Mouse (Mus musculus) layer of hippocampus, postnatal 25 days (tissue): ENCODE results near the gene Lrpprc. TPM values are rescaled to one million over a fixed set of nuclear protein-coding genes. Genes with fewer than 3 reads are reported as not detected.
A peak's percentile ranks its signal among the peaks of the same experiment; 100 is the strongest.

Experiments used
- DNase-seq, 2 experiments: peaks; one replicate each; pipeline ENCODE4 v3.0.0; 2022; ENCODE audit warnings: mixed read lengths in 2 of 2, low spot score in 1 of 2; ENCODE audit errors: extremely low spot score in 1 of 2
- total RNA-seq, 2 experiments: library from RNA; stranded (reverse); gene quantifications; 2 replicates each; pipeline ENCODE4 v1.2.3; 2021

Gene Lrpprc
- total RNA-seq, 2 experiments from 2014 or later: 60.3 to 61.0 TPM

DNA sequence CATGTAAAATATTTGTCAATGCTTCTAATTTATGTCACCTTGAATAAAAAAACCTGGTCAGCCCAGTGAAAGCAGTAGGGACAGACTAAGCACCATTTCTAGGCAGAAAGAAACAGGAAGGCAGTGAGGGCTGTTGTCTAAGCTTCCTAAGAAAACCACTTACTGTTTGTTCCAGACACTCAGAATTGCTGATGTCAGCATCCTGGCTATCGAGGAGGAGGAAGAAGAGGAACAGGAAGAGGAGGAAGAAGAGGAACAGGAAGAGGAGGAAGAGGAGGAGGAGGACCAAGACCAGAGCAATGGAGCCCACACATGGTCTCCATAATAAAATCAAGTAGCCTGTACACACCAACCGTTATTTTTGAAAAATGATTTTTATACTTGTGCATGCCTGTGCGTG lies 71.5 kb downstream of the Lrpprc start:
- no peak for DNase-seq

DNA sequence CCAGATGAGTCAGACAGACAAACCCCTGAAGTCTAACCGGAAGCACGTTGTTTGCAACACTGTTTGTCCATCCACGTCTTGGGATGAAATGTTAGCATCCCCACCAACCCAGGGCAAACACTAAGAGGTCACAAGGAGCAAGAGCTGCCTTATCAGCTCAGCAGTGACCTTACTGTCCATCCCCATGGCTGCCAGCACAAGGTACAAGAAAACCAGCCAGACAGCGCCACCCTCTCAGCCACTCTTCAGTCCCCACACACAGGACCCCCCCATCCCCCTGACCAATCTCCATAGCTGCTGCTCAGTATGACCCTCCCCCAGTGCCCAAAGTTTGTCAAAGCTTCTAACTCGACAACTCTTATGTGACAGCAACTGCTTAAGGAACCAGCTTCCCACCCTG lies 73.2 kb downstream of the Lrpprc start:
- DNase-seq: no peak

DNA sequence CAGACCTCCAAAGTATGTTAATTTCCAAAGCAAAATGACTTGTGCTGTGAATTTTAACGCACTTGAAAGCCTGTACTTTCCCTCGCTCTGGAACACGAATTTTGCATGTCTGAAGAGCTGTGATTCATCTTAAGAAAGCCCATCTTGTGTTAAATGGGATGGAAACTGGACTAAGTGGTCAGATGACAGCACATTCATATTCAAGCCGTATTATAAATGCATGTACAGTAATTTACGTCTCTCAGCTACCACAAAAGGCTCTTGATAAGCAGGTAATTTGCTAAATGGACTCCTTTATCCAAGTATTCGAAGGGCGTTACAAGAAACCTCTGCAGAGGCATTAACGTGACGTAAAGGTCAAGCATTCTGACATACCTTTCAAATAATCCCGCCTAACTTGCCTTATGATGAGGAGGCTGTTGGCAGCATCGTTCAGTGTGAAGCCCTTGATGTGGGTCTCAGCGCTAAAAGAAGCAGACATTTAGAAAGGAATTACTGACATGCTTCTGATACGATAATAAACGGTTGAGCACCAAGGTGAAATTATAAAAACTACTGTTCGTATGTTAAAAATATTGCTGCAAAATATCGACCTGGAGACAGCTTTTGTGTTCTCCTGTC lies 74.2 kb downstream of the Lrpprc start:
- DNase-seq: no peak

DNA sequence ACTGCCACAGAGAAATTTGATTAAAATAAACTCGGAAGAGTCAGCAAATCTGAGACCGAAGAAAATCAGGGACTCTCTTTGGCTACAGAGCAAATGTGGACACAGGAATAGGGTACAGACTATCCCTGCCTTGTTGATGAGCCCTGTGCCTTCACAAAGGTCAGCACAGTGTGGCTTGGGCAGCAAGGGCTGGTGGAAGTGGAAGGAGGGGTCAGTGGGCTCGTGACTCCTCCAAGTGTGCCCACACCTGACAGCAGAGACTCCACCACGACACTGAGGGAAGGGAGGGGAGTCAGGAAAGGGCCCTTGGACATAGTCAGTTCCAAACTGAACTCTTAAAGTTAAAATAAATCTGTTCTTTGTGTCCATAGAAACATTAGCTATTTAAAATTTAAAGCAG lies 75.7 kb downstream of the Lrpprc start:
- no peak for DNase-seq

DNA sequence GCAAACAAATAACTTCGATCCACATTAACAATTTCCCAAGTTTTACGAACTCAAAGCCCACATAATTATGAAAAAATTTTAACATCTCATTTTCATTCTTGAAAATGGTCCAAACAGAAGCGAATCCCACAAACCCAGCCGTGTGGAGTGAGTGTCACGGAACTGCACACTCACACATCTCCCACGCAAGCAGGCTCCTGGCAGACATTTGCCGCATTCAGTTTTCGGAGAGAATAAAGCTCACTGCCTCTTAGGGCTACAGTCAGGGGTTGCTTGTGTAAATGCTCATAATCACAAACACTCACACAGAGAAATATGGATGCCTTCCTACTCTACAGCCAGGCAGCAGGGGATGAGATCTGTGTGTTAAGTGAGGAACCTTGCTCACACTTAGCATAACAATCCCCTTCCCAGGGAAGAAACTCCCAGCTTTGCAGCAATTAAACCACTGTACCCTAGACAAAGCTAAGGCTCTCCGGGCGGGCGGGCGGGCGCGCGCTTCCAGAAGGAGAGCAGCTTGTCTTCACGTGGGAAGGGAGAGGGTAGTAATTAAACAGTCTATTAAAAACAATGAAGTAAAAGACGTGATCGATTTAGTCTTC lies 76.9 kb downstream of the Lrpprc start:
- DNase-seq: no peak

DNA sequence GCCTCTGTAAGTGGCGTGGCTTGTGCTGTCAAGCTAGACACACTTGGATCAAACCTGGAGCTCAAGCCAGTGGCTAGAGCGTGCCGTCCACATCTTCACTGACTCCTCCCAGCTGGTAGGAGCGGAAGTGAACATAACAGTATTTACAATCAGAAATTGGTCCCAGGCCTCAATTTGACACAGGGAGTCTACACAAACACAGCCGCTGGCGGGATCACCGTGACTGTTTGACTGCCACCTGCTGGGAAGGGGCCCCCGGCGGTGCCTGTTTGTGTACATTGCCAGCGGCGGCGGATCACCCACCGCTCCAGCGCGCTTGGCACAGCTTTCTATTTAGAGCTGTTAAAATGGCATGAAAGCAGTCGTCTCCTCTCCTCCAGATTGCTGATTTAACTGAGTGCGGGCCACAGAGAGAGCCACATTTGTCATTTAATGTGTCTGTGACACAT lies 81.2 kb downstream of the Lrpprc start:
- DNase-seq: peak in 1 of 2 experiments; percentile 29

DNA sequence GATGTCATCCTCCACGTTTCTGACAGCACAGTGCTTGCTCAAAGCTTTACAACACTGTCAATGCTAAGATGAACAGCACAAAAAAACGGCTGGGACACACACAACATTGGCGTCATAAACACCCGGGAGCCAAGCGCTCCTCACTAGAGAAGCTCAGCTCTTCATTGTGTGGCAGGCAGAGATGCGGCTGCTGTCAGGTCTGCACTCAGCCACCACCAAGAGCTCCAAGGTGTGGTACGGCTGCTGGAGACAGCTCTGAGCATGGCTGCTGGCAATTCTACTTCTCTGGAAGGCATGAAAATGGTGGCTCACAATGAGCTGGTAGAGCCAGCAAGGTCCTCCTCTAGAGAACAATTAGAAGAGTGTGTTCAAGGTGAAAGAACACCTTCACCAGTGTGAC lies 81.8 kb downstream of the Lrpprc start:
- DNase-seq: no peak

DNA sequence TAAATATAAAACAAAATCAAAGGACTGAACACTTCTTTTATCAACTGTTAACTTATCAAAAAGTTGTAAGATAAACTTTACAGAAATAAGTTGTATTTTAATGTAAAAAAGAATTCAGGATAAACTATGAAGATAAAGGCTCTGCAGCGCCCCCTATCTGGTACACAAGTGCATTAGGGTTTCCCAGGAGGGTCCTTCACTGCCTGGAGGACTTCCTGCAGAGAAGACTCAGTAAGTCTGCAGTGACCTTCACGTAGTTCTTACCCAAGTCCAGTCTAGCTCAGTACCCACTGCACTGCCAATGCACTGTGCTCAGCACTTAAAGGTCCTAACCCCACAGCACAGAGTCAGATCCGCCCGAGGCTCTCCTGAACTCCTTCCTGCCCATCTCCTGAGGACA lies 83.2 kb downstream of the Lrpprc start:
- DNase-seq: no peak

DNA sequence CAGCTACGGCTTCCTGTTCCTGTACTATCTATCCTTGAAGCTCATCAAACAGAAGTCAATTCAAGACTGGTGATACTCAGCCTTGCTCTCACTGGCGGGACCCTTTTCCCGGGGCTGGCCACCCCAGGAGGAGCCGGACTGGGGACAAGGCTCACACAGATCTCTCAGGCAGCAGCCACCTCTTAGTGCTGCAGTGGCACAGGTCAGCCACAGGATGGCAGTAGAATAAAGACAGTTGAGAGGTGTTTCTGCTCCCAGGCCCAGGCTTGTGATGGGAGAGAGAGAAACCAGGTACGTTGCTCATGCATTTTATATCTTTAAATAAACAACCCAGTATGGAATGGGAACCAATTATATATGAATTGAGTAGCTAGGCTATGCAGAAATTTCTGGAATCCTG lies 91.9 kb downstream of the Lrpprc start:
- peak; percentile 39 to 43 for DNase-seq

DNA sequence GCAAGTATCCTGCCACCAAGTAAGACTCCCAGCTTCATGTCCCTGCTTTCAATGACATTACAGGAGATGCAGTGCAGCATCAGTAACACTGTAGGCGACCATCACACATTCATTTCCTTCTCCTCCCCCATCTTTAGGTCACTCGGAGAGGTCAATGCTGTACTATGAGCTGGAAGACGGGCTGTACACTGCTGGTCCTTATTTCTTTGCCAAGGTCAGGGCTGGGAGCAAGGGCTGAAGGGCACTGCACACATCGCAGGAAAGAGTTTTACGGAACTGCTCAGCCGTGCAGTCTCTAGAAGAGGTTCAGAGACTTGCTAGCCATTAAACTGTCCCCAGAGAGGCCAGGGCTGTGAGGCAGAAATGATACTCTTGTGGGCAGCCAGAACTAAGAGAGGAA lies 94.1 kb downstream of the Lrpprc start:
- no peak for DNase-seq

DNA sequence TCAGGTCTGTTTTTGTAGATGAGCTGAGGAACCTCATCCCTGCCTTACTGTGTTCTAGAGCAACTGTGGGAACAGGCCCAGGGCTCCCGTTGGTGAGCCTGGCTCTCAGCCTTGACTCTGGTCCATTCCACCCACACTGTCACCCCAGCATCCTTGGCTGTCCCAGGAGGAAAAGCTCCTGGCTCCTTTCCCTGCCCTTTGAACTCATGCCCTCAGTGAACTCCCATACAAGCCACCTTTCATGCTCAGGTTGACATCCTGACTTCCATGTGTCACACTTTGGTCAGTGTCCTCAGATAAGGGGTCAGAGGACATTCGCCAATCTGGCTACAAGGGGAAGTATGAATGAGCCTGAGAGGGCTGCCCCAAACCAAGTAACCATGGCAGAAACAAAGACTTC lies 96.8 kb downstream of the Lrpprc start:
- DNase-seq: no peak

DNA sequence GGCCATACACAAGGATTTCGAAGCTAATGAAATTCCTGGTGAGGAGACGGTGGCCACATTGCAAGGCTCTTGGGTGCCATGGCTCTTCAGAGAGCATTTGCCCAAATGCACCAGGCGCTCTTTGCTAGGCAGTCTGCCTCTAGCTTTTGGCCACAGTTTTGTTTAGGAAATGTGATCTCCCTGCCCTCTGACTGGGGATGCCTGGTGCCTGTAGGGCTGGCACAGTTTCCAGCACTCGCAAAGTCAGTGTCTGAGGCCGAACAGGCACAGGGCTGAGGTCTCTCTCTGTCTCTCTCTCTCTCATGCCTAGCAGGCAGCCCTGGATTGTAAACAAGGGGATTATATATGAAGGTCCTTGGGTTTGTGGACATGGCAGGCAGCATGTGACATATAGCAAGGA lies 100.5 kb downstream of the Lrpprc start:
- DNase-seq: no peak

DNA sequence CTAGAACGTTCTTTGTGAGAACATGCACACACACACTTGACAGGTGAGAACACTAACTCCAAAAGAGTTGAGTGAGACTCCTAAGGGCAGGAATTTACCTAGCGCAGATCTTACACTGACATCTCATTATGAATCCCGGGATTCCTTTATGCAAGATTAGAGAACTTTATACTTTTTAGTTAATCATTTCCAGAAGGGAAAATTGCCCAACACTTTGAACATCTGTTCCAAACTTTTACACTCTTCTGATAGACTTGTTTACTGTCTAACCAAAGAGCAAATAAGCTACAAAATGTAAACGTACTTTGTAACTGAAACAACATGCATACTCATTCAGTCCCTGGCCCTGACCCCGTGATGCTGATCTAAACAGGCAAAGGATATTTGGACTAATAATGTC lies 101.3 kb downstream of the Lrpprc start:
- no peak for DNase-seq

DNA sequence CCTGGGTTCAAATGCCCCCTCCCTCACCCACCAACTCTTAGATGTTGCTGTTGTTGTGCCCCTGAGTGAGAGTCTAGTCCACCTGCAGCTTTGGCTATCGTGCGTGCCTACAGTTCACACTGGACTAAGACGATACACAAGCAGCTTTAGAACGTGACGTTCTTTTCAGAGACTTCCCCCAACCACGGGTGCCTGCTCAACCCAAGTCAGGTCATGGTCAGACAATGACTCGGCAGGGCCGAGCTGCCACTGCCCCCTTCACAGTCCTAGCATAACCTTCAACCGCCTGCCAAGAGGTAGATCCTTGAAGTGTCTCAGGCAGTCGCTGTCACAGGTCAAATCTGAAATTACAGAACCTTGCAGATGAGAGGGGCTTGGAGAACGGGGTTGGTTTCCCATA lies 101.8 kb downstream of the Lrpprc start:
- DNase-seq: no peak

DNA sequence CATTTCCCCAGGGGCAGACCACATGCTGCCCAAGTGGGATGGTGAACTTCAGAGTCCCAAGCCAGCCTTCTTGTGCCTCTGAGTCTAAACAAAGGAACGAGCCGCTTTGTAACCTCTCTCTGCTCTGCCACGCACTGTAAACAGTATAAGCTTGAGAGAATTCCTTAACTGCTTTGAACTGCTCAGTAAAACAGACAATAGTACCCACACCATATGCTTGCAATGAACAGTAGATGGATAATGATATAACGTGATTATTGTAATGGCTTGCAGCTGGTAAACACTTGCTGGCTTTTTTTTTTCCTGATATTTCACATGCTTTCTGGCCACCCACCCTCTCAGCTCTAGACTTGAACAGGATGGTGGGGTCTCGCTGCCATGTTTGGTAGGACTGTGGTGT lies 102.6 kb downstream of the Lrpprc start:
- no peak for DNase-seq

DNA sequence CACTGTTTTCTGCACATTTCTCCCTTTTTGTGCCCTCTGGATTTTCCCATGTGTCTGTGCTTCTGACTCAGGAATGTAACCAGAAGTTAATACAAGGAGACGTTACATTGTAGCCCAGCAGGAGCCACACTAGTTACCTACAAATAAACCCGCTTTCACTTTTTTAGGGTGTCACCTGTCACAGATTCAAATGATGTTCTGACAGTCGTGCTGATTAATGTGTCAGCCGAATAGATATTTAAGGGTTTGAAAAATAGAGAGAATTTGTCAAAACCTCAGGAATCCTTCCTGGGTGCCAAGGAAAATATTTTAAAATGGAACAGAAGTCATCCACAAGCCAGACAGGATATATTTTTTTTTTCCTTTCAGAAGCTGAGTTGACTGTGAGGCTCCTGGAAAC lies 105.3 kb downstream of the Lrpprc start:
- no peak for DNase-seq

DNA sequence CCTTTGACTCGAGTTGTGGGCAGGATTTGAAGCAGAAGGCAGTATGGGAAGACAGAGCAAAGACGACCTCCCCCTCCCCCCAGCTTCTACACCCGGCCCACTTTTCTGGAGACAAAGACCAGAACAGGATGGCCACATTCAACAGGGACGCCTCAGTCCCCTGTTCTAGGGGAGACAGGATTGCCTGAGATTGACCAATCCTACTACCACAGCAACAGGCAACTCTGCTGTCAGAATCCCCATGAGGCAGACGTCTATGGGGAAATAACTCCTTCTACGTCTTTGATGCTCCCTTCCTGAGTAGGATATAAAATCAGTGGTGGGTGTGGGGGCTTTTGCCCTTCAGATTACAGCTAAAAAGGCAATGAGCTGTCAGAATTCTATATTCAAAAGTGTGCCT lies 106.3 kb downstream of the Lrpprc start:
- DNase-seq: no peak

DNA sequence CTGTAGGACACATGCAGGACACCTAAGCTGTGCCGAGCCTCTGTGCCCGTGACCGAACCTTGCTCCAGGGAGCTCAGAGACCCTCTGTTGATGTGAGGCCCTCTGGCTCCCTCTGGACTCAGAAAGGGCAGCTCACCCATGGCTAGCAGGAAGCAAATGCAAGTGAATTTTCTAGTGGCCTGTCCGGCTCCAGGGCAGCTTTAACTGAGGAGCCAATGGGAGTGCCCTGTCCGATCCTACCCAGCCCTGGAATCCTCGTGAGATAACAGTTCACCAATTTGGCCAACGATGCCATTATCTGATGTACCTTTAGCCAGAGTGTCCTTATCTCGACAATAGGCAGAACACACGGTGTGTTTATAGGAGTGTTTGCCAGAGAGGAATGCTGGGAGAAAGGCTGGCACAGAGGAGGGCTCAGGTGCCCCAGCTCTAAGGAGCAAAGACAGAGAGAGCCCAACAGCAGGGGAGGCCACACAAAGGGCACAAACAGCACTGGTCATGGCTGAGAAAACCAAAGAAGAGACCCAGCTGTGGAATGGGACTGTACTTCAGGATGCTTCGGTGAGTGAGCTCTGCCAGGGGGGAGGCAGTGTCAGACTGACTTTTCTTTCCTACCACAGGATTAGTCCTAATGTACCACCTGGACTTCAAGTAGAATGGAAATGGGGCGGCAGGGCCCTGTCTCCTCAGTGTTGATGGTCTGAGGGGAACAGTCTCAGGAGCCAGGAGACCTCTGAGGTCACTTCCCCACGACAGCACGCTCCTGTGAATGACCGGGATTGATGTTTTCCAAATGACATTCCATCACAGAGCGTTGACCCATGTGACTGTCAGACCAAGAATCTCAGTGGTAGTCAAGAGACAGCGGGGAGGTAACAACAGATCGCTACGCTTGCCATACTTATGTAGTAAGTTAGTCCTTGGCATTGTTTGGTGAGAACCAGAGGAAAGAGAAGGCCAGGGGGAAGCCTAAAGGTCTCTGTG lies 107.6 kb downstream of the Lrpprc start, which contains the start of gene Abcg5:
Gene Abcg5, minus strand, starts transcription at position 278 of the 984 bp plus-strand sequence.
- DNase-seq: no peak

DNA sequence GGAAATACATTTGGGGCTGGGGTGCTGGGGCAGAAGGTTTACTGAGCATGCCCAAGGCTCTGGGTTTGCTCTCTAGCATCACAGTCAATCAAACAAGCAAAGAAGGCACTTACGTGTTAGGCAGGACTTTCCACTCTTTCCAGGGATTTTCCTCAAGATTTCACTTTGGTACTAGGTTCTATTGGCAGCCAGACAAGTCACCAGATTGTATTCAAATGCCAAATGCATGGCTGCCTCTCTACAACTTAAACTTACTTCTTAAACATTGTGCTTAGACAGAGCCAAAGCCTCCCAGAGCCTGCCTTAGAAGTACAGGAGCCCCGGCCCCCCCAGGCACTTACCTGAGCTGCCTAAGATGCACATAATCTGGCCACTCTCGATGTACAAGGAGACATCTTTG lies 108.9 kb downstream of the Lrpprc start:
- DNase-seq: no peak

DNA sequence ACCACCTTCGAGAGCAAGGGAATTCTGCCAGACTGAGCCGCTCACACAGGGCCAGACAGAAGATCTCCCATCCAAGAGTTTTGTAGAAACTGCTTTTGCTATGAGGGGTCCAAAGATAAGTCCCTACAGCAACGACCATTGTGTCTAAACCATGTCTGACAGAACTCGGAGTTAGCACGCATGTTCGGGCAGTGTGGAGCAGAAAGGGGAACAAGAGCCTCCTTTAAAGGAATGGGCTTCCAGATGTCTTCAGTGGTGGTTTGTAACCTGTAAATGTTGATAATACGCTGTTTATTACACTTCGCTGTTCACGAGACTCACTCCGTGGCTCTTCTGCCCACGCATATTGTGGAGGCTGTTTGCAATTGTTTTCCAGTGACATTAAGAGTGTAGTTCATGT lies 113.0 kb downstream of the Lrpprc start:
- DNase-seq: no peak

DNA sequence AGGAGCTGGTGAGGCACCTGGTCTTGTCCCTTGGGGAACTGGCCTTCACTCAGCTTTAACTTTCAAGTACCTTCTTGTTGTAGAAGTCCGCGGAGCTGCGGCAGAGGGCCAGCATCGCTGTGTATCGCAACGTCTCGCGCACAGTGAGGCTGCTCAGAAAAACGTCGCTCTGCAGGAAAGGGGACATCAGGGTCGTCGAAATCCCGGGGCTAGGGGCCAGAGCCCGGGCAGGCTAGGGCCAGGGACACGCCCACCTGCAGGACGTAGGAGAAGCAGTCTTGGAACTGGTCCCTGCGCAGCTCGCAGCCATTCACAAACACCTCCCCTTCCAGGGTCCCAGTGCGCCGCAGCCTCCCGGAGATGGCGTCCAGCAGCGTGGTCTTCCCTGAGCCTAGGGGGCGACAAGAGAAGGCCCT lies 114.6 kb downstream of the Lrpprc start, which contains the start of gene Abcg8:
Gene Abcg8, plus strand, starts transcription at position 352 of the 416 bp plus-strand sequence.
- no peak for DNase-seq
